In genomic region chr12:86891454-86891785, GRCm38 (mm10) we compare ENCODE assay signal across 8 mouse cellular contexts. TPM values are rescaled to one million over a fixed set of nuclear protein-coding genes. Genes with fewer than 3 reads are reported as not detected.
DNase-seq lines count a peak whose midpoint lies in the region; ATAC-seq and TF ChIP-seq lines count a peak whose summit lies in the region.

No protein-coding gene starts in this region.

- intact Hi-C loops in heart, postnatal 36 days (cut with DNase I) = no loop called here

- H3K9me3 ChIP-seq in heart, embryonic 11.5 days (replicated peaks; ENCODE audit: control insufficient read depth, low read length) = no peaks in the 10 kb centered on the region
- H3K9me3 ChIP-seq in E14TG2a.4 (ENCODE audit: low read length) = no peaks in the 10 kb centered on the region
- no peaks in the 10 kb centered on the region for H3K9me3 ChIP-seq in hindbrain, embryonic 10.5 days
- no peaks in the 10 kb centered on the region for H3K9me3 ChIP-seq in liver, postnatal 0 days (ENCODE audit: low read length)

- 13% methylated on average over 11 of the region's 11 CpGs for WGBS in heart, embryonic 11.5 days (ENCODE audit: insufficient replicate concordance)
- 5% methylated on average over 11 of the region's 11 CpGs for WGBS in hindbrain, embryonic 10.5 days
- 22% methylated on average over 11 of the region's 11 CpGs for WGBS in liver, postnatal 0 days (ENCODE audit: insufficient replicate concordance)

- no peak for TF ChIP-seq CTCF in E14TG2a.4 (conservative IDR thresholded peaks at IDR 0.05; ENCODE audit: low read length)
- TF ChIP-seq CTCF in liver, postnatal 0 days (IDR thresholded peaks at IDR 0.05; ENCODE audit: low read depth) = no peak

- DNase-seq in heart, postnatal 36 days = no peak
- no peak for DNase-seq in hindbrain, embryonic 10.5 days (ENCODE audit: low spot score)
- no peak for DNase-seq in liver, postnatal 0 days
- DNase-seq in adrenal gland, adult 2 months = no peak
- no peak for DNase-seq in frontal cortex, postnatal 25 days (ENCODE audit: low spot score in 2 of 2)

- H3K4me1 ChIP-seq in heart, embryonic 11.5 days (ENCODE audit: control insufficient read depth, insufficient read depth, low read length) = peaks cover 81% of the 10 kb centered on the region
- H3K4me1 ChIP-seq in E14TG2a.4 (replicated peaks; ENCODE audit: low read depth, low read length) = peaks cover 85% of the 10 kb centered on the region
- H3K4me1 ChIP-seq in hindbrain, embryonic 10.5 days (replicated peaks) = peaks cover 99% of the 10 kb centered on the region
- peaks cover 76% of the 10 kb centered on the region for H3K4me1 ChIP-seq in liver, postnatal 0 days (ENCODE audit: insufficient read depth)

- no peak for TF ChIP-seq EP300 in liver, postnatal 0 days (IDR thresholded peaks at IDR 0.05; ENCODE audit: low read depth)

- peak overlapping the region; percentile 99 for H3K27ac ChIP-seq in heart, embryonic 11.5 days (ENCODE audit: low read depth, low read length)
- peak overlapping the region; percentile 94 for H3K27ac ChIP-seq in hindbrain, embryonic 10.5 days
- peak overlapping the region; percentile 99 for H3K27ac ChIP-seq in liver, postnatal 0 days (ENCODE audit: low read depth)

- H3K4me2 ChIP-seq in heart, embryonic 11.5 days = peak overlapping the region; percentile 88
- H3K4me2 ChIP-seq in liver, postnatal 0 days (ENCODE audit: low read depth, low read length) = peak overlapping the region; percentile 86

- no peaks in the 10 kb centered on the region for H3K36me3 ChIP-seq in heart, embryonic 11.5 days (ENCODE audit: control insufficient read depth, insufficient read depth, low read length)
- H3K36me3 ChIP-seq in E14TG2a.4 (ENCODE audit: insufficient read depth, low read length) = no peaks in the 10 kb centered on the region
- H3K36me3 ChIP-seq in hindbrain, embryonic 10.5 days = no peaks in the 10 kb centered on the region
- H3K36me3 ChIP-seq in liver, postnatal 0 days (replicated peaks; ENCODE audit: insufficient read depth, low read length) = no peaks in the 10 kb centered on the region

- peak overlapping the region; percentile 50 for H3K4me3 ChIP-seq in heart, embryonic 11.5 days (ENCODE audit: low read depth, low read length)
- H3K4me3 ChIP-seq in E14TG2a.4 (replicated peaks; ENCODE audit: low read length) = peak overlapping the region; percentile 76
- H3K4me3 ChIP-seq in hindbrain, embryonic 10.5 days = peak overlapping the region; percentile 57
- peak overlapping the region; percentile 58 for H3K4me3 ChIP-seq in liver, postnatal 0 days (ENCODE audit: low read depth, low read length)

- H3K27me3 ChIP-seq in heart, embryonic 11.5 days (ENCODE audit: control insufficient read depth, insufficient read depth, low read length) = no peaks in the 10 kb centered on the region
- H3K27me3 ChIP-seq in E14TG2a.4 (ENCODE audit: insufficient read depth, low read length) = no peaks in the 10 kb centered on the region
- peaks cover 28% of the 10 kb centered on the region for H3K27me3 ChIP-seq in hindbrain, embryonic 10.5 days (ENCODE audit: insufficient read depth, poor library complexity, severe bottlenecking)
- H3K27me3 ChIP-seq in liver, postnatal 0 days (ENCODE audit: insufficient read depth, low read length) = no peaks in the 10 kb centered on the region; the same call in 1 of the 2 replicates

- ATAC-seq in heart, embryonic 11.5 days (replicated peaks; ENCODE audit: insufficient number of reproducible peaks, low FRiP score, low TSS enrichment) = no peak
- ATAC-seq in liver, postnatal 0 days = no peak
- ATAC-seq in frontal cortex, adult (ENCODE audit: low TSS enrichment) = no peak

- peak overlapping the region; percentile 80 for H3K9ac ChIP-seq in heart, embryonic 11.5 days (ENCODE audit: low read depth, low read length)
- peak overlapping the region; percentile 69 for H3K9ac ChIP-seq in liver, postnatal 0 days (replicated peaks)

RNA-seq across cellular contexts. Expression of gene Irf2bpl, which starts 6.8 kb away (rescaled TPM):
- 18.9 and 26.9 TPM in 2 replicates for polyA plus RNA-seq in heart, embryonic 11.5 days (2014; fragmentation: Nextera tagmentation; extraction: Ambion mirVana)
- 10 to 100 TPM; 36.1 to 37.0 TPM for total RNA-seq in heart, postnatal 36 days (2021)
- polyA plus RNA-seq in hindbrain, embryonic 10.5 days (2016; fragmentation: Nextera tagmentation; extraction: Ambion mirVana) = 20.3 and 34.2 TPM in 2 replicates
- 5.0 and 5.3 TPM in 2 replicates for polyA plus RNA-seq in liver, postnatal 0 days (2015; fragmentation: Nextera tagmentation; extraction: Ambion mirVana)
- 10 to 100 TPM; 51.1 to 79.5 TPM for total RNA-seq in adrenal gland, adult 2 months (2021)
- polyA plus RNA-seq in adrenal gland, adult 2 months (2012; rRNA removed) = 121 and 122 TPM in 2 replicates

RNA-seq across cellular contexts. Expression of gene Cipc, which starts 55.4 kb away (rescaled TPM):
- 26.7 and 31.0 TPM in 2 replicates for polyA plus RNA-seq in heart, embryonic 11.5 days (2014; fragmentation: Nextera tagmentation; extraction: Ambion mirVana)
- total RNA-seq in heart, postnatal 36 days (2021) = 10 to 100 TPM; 46.4 to 48.4 TPM
- polyA plus RNA-seq in hindbrain, embryonic 10.5 days (2016; fragmentation: Nextera tagmentation; extraction: Ambion mirVana) = 33.9 and 35.2 TPM in 2 replicates
- polyA plus RNA-seq in liver, postnatal 0 days (2015; fragmentation: Nextera tagmentation; extraction: Ambion mirVana) = 4.4 and 4.7 TPM in 2 replicates
- 10 to 100 TPM; 17.9 to 29.3 TPM for total RNA-seq in adrenal gland, adult 2 months (2021)
- 38.5 and 39.8 TPM in 2 replicates for polyA plus RNA-seq in adrenal gland, adult 2 months (2012; rRNA removed)
